Mouse (Mus musculus): ENCODE data around the gene Gm21885.

- TF ChIP-seq TAL1 (IDR thresholded peaks at IDR 0.05; ENCODE audit: low read length) (no peak), GATA1 (IDR thresholded peaks at IDR 0.05; ENCODE audit: low read length) (peak; percentile 57)
Observed at GRCm38 (mm10) chr11:94274206-94274867, 7.3 kb upstream of the Gm21885 start.
